Mouse (Mus musculus): ENCODE data around the gene Isx.

GRCm38 (mm10) chr8:74878637-74879036, 5.7 kb downstream of the Isx start:
- no peak for TF ChIP-seq CTCF (IDR thresholded peaks at IDR 0.05; ENCODE audit: low read depth)
- no peak for TF ChIP-seq EP300 (optimal IDR thresholded peaks at IDR 0.05)

Data from stomach, postnatal 0 days (tissue).